18 mouse cellular contexts compared by ENCODE assay signal in the genomic region with DNA sequence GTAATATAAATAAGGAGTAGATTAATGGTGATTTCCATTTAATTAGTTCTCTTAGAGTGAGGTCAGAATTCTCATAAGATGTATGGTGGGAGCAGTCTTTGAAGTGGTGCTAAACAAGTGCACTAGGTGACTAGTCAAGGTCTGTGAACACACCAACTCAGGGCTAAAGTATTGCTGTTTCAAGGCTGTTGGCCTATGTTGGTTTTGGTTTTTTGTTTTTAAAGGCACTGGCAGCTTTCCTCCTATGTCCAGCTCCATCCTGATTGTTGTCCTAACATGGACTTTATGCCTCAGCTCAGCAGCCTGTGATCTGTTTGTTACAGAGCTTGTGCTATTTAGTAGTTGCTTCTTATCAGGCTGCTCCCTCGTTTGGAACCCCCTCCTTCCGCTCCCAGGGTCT. TPM values are rescaled to one million over a fixed set of nuclear protein-coding genes. Genes with fewer than 3 reads are reported as not detected.
A peak's percentile ranks its signal among the peaks of the same experiment; 100 is the strongest.
DNase-seq lines count a peak whose midpoint lies in the region; ATAC-seq and TF ChIP-seq lines count a peak whose summit lies in the region.
"Had no signal": no experiment of that assay in that cellular context is flagged by ENCODE, and none has a peak within 500 bp of the region (broad histone marks: within the 10 kb centered on the region; RNA-seq: fewer than 3 reads in every experiment).

No protein-coding gene starts in this region.

- no peak for TF ChIP-seq EP300 in liver, postnatal 0 days (IDR thresholded peaks at IDR 0.05; ENCODE audit: low read depth)

- WGBS in heart, embryonic 13.5 days = 49% methylated on average over 2 of the region's 2 CpGs
- WGBS in heart, embryonic 11.5 days (ENCODE audit: insufficient replicate concordance) = 51% methylated on average over 2 of the region's 2 CpGs
- WGBS in liver, adult 2 months = 27% methylated on average over 2 of the region's 2 CpGs
- WGBS in liver, embryonic 16.5 days (ENCODE audit: insufficient replicate concordance) = 57% methylated on average over 2 of the region's 2 CpGs
- 76% methylated on average over 2 of the region's 2 CpGs for WGBS in liver, embryonic 11.5 days
- 59% methylated on average over 2 of the region's 2 CpGs for WGBS in liver, postnatal 0 days (ENCODE audit: insufficient replicate concordance)

- no peak overlapping the region for H3K9ac ChIP-seq in heart, embryonic 13.5 days
- no peak overlapping the region for H3K9ac ChIP-seq in heart, embryonic 11.5 days (ENCODE audit: low read depth, low read length)
- H3K9ac ChIP-seq in liver, adult 2 months (ENCODE audit: low read depth, low read length) = no peak overlapping the region
- no peak overlapping the region for H3K9ac ChIP-seq in liver, embryonic 16.5 days (ENCODE audit: low read depth, low read length)
- H3K9ac ChIP-seq in liver, embryonic 11.5 days (ENCODE audit: low read depth, low read length) = no peak overlapping the region
- H3K9ac ChIP-seq in liver, postnatal 0 days (replicated peaks) = no peak overlapping the region
- H3K9ac ChIP-seq: embryonic facial prominence, embryonic 13.5 days; embryonic facial prominence, embryonic 15.5 days; forebrain, embryonic 12.5 days had no signal

- no peak for ATAC-seq in heart, embryonic 13.5 days (ENCODE audit: extremely low read depth, insufficient number of reproducible peaks, low FRiP score, low TSS enrichment)
- ATAC-seq in heart, embryonic 11.5 days (replicated peaks; ENCODE audit: insufficient number of reproducible peaks, low FRiP score, low TSS enrichment) = no peak
- peak; percentile 55 for ATAC-seq in liver, embryonic 16.5 days (ENCODE audit: low read depth)
- no peak for ATAC-seq in liver, embryonic 11.5 days (replicated peaks; ENCODE audit: low FRiP score)
- peak; percentile 22 for ATAC-seq in liver, postnatal 0 days

- no peak overlapping the region for H3K4me3 ChIP-seq in heart, embryonic 13.5 days
- H3K4me3 ChIP-seq in heart, embryonic 11.5 days (ENCODE audit: low read depth, low read length) = no peak overlapping the region
- no peak overlapping the region for H3K4me3 ChIP-seq in liver, adult 2 months (ENCODE audit: insufficient read depth, low read depth, low read length)
- no peak overlapping the region for H3K4me3 ChIP-seq in liver, embryonic 16.5 days (ENCODE audit: low read depth, low read length)
- no peak overlapping the region for H3K4me3 ChIP-seq in liver, embryonic 11.5 days (ENCODE audit: low read depth, low read length)
- no peak overlapping the region for H3K4me3 ChIP-seq in liver, postnatal 0 days (ENCODE audit: low read depth, low read length)
- H3K4me3 ChIP-seq: embryonic facial prominence, embryonic 13.5 days; embryonic facial prominence, embryonic 15.5 days; erythroblast, embryonic 14.5 days; forebrain, embryonic 10.5 days; forebrain, embryonic 12.5 days had no signal

- no peak for TF ChIP-seq POLR2A in liver, adult 2 months (IDR thresholded peaks at IDR 0.05; ENCODE audit: extremely low read depth, insufficient read depth, low read length)

- peaks cover 22% of the 10 kb centered on the region for H3K79me2 ChIP-seq in liver, adult 2 months (ENCODE audit: control insufficient read depth, insufficient read depth, low read length)

- peak overlapping the region; percentile 12; the same call in 1 of the 2 replicates for H3K27ac ChIP-seq in heart, embryonic 13.5 days (replicated peaks)
- H3K27ac ChIP-seq in heart, embryonic 11.5 days (ENCODE audit: low read depth, low read length) = no peak overlapping the region
- peak overlapping the region; percentile 50 for H3K27ac ChIP-seq in liver, adult 2 months (replicated peaks; ENCODE audit: insufficient read depth, low read depth, low read length)
- no peak overlapping the region for H3K27ac ChIP-seq in liver, embryonic 16.5 days (ENCODE audit: low read length)
- H3K27ac ChIP-seq in liver, embryonic 11.5 days (ENCODE audit: low read depth, low read length) = no peak overlapping the region
- H3K27ac ChIP-seq in liver, postnatal 0 days (ENCODE audit: low read depth) = peak overlapping the region; percentile 50
- H3K27ac ChIP-seq: embryonic facial prominence, embryonic 13.5 days; embryonic facial prominence, embryonic 15.5 days; forebrain, embryonic 10.5 days; forebrain, embryonic 12.5 days had no signal

- no peak overlapping the region for H3K4me2 ChIP-seq in heart, embryonic 13.5 days
- no peak overlapping the region for H3K4me2 ChIP-seq in heart, embryonic 11.5 days
- no peak overlapping the region for H3K4me2 ChIP-seq in liver, embryonic 16.5 days (ENCODE audit: low read depth, low read length)
- H3K4me2 ChIP-seq in liver, embryonic 11.5 days = no peak overlapping the region
- no peak overlapping the region for H3K4me2 ChIP-seq in liver, postnatal 0 days (ENCODE audit: low read depth, low read length)
- H3K4me2 ChIP-seq: embryonic facial prominence, embryonic 13.5 days; embryonic facial prominence, embryonic 15.5 days; forebrain, embryonic 12.5 days had no signal

- peak; percentile 91 for DNase-seq in liver, adult 2 months (ENCODE audit: extremely low read depth, low read depth, low spot score)
- DNase-seq in liver = no peak
- no peak for DNase-seq in liver, embryonic 11.5 days (ENCODE audit: low spot score)
- DNase-seq in liver, postnatal 0 days = no peak
- DNase-seq in spleen, adult 18-20 months = no peak
- DNase-seq: adrenal gland, adult 2 months; adrenal gland, postnatal 10 days; adrenal gland, postnatal 25 days; cerebellum, adult 11 months; embryo, embryonic 11 days had no signal

- H3K4me1 ChIP-seq in heart, embryonic 13.5 days = peaks cover 74% of the 10 kb centered on the region
- H3K4me1 ChIP-seq in heart, embryonic 11.5 days (ENCODE audit: control insufficient read depth, insufficient read depth, low read length) = peaks cover 35% of the 10 kb centered on the region
- peaks cover 26% of the 10 kb centered on the region for H3K4me1 ChIP-seq in liver, adult 2 months (ENCODE audit: control insufficient read depth, insufficient read depth, low read length)
- peaks cover 5% of the 10 kb centered on the region; the same call in 1 of the 2 replicates for H3K4me1 ChIP-seq in liver, embryonic 16.5 days (ENCODE audit: control insufficient read depth, low read depth, low read length)
- H3K4me1 ChIP-seq in liver, embryonic 11.5 days (replicated peaks; ENCODE audit: control insufficient read depth, insufficient read depth, low read length) = peaks cover 18% of the 10 kb centered on the region
- peaks cover 35% of the 10 kb centered on the region for H3K4me1 ChIP-seq in liver, postnatal 0 days (ENCODE audit: insufficient read depth)

- no peaks in the 10 kb centered on the region for H3K27me3 ChIP-seq in heart, embryonic 13.5 days (replicated peaks)
- H3K27me3 ChIP-seq in heart, embryonic 11.5 days (ENCODE audit: control insufficient read depth, insufficient read depth, low read length) = no peaks in the 10 kb centered on the region
- no peaks in the 10 kb centered on the region for H3K27me3 ChIP-seq in liver, adult 2 months (ENCODE audit: control insufficient read depth, insufficient read depth, low read length)
- H3K27me3 ChIP-seq in liver, embryonic 16.5 days (ENCODE audit: control insufficient read depth, insufficient read depth, low read depth, low read length) = no peaks in the 10 kb centered on the region
- no peaks in the 10 kb centered on the region for H3K27me3 ChIP-seq in liver, embryonic 11.5 days (replicated peaks; ENCODE audit: control insufficient read depth, insufficient read depth, low read length)
- H3K27me3 ChIP-seq in liver, postnatal 0 days (ENCODE audit: insufficient read depth, low read length) = no peaks in the 10 kb centered on the region
- H3K27me3 ChIP-seq: embryonic facial prominence, embryonic 13.5 days; embryonic facial prominence, embryonic 15.5 days; forebrain, embryonic 12.5 days had no signal

- no peaks in the 10 kb centered on the region for H3K9me3 ChIP-seq in heart, embryonic 13.5 days
- no peaks in the 10 kb centered on the region for H3K9me3 ChIP-seq in heart, embryonic 11.5 days (replicated peaks; ENCODE audit: control insufficient read depth, low read length)
- no peaks in the 10 kb centered on the region for H3K9me3 ChIP-seq in liver, embryonic 16.5 days (replicated peaks; ENCODE audit: control insufficient read depth, low read length)
- H3K9me3 ChIP-seq in liver, embryonic 11.5 days (ENCODE audit: control insufficient read depth, low read length) = no peaks in the 10 kb centered on the region
- no peaks in the 10 kb centered on the region for H3K9me3 ChIP-seq in liver, postnatal 0 days (ENCODE audit: low read length)
- H3K9me3 ChIP-seq: embryonic facial prominence, embryonic 13.5 days; embryonic facial prominence, embryonic 15.5 days; forebrain, embryonic 10.5 days; forebrain, embryonic 12.5 days had no signal

- H3K36me3 ChIP-seq in heart, embryonic 13.5 days = no peaks in the 10 kb centered on the region
- no peaks in the 10 kb centered on the region for H3K36me3 ChIP-seq in heart, embryonic 11.5 days (ENCODE audit: control insufficient read depth, insufficient read depth, low read length)
- no peaks in the 10 kb centered on the region for H3K36me3 ChIP-seq in liver, adult 2 months (ENCODE audit: control insufficient read depth, insufficient read depth, low read length)
- H3K36me3 ChIP-seq in liver, embryonic 16.5 days (ENCODE audit: control insufficient read depth, insufficient read depth) = no peaks in the 10 kb centered on the region
- no peaks in the 10 kb centered on the region for H3K36me3 ChIP-seq in liver, embryonic 11.5 days (ENCODE audit: control insufficient read depth, insufficient read depth, low read length)
- H3K36me3 ChIP-seq in liver, postnatal 0 days (replicated peaks; ENCODE audit: insufficient read depth, low read length) = no peaks in the 10 kb centered on the region
- H3K36me3 ChIP-seq: embryonic facial prominence, embryonic 13.5 days; embryonic facial prominence, embryonic 15.5 days; forebrain, embryonic 12.5 days had no signal

- no peak for TF ChIP-seq CTCF in liver, adult 2 months (IDR thresholded peaks at IDR 0.05; ENCODE audit: low read depth, low read length)
- TF ChIP-seq CTCF in liver, postnatal 0 days (IDR thresholded peaks at IDR 0.05; ENCODE audit: low read depth) = no peak

RNA-seq across cellular contexts. Expression of gene Reps1, which starts 13.2 kb away (rescaled TPM):
- polyA plus RNA-seq in heart, embryonic 13.5 days (2015; fragmentation: Nextera tagmentation; extraction: Ambion mirVana) = 7.8 and 8.5 TPM in 2 replicates
- 20.3 and 20.8 TPM in 2 replicates for polyA plus RNA-seq in heart, embryonic 11.5 days (2014; fragmentation: Nextera tagmentation; extraction: Ambion mirVana)
- 12.2 and 12.4 TPM in 2 replicates for total RNA-seq in liver, adult 2 months (2014; rRNA removed)
- 16.0 and 17.6 TPM in 2 replicates for polyA plus RNA-seq in liver, adult 2 months (2012; rRNA removed)
- polyA plus RNA-seq in liver, embryonic 16.5 days (2015; fragmentation: Nextera tagmentation; extraction: Ambion mirVana) = 2.7 and 3.0 TPM in 2 replicates
- polyA plus RNA-seq in liver, embryonic 11.5 days (2014; fragmentation: Nextera tagmentation; extraction: Ambion mirVana) = 13.3 and 17.8 TPM in 2 replicates
- 5.6 and 6.7 TPM in 2 replicates for polyA plus RNA-seq in liver, postnatal 0 days (2015; fragmentation: Nextera tagmentation; extraction: Ambion mirVana)

RNA-seq across cellular contexts. Expression of gene Abracl, which starts 45.8 kb away (rescaled TPM):
- polyA plus RNA-seq in heart, embryonic 13.5 days (2015; fragmentation: Nextera tagmentation; extraction: Ambion mirVana) = 146 and 167 TPM in 2 replicates
- 210 and 221 TPM in 2 replicates for polyA plus RNA-seq in heart, embryonic 11.5 days (2014; fragmentation: Nextera tagmentation; extraction: Ambion mirVana)
- 13.2 and 14.3 TPM in 2 replicates for total RNA-seq in liver, adult 2 months (2014; rRNA removed)
- 5.8 and 6.3 TPM in 2 replicates for polyA plus RNA-seq in liver, adult 2 months (2012; rRNA removed)
- polyA plus RNA-seq in liver, embryonic 16.5 days (2015; fragmentation: Nextera tagmentation; extraction: Ambion mirVana) = 35.1 and 42.4 TPM in 2 replicates
- polyA plus RNA-seq in liver, embryonic 11.5 days (2014; fragmentation: Nextera tagmentation; extraction: Ambion mirVana) = 109 and 115 TPM in 2 replicates
- 58.6 and 61.7 TPM in 2 replicates for polyA plus RNA-seq in liver, postnatal 0 days (2015; fragmentation: Nextera tagmentation; extraction: Ambion mirVana)

Comparison
In these comparisons a context has a peak if more than half of its experiments do, and no peak if none do; other contexts are left out.
1. ATAC-seq: peak in liver, embryonic 16.5 days (single experiment) and liver, postnatal 0 days (single experiment); none in heart, embryonic 13.5 days (single experiment), heart, embryonic 11.5 days (single experiment) and liver, embryonic 11.5 days (single experiment).
2. H3K27ac ChIP-seq: peak in heart, embryonic 13.5 days (single experiment), liver, adult 2 months (single experiment) and liver, postnatal 0 days (single experiment); none in heart, embryonic 11.5 days (single experiment), liver, embryonic 16.5 days (single experiment) and liver, embryonic 11.5 days (single experiment).